Mouse (Mus musculus) small intestine, adult 2 months (tissue): ENCODE data around the gene Fermt3.

ENCODE experiments used
- CTCF ChIP-seq: fragments of 200-500 bp; IDR thresholded peaks from 2 replicates; pipeline ENCODE4 v1.5.1; 2012; ENCODE audit warnings: low read depth, mild to moderate bottlenecking, control low read depth, inconsistent platforms, low read length, moderate library complexity, mixed read lengths; ENCODE audit not compliant: insufficient replicate concordance, insufficient read length; ENCODE audit errors: extremely low read depth
- POLR2A ChIP-seq: fragments of 200-500 bp; IDR thresholded peaks from 2 replicates; pipeline ENCODE4 v1.6.1; 2012; ENCODE audit warnings: low read depth, mild to moderate bottlenecking, control low read depth, inconsistent platforms, low read length, moderate library complexity

GRCm38 (mm10) chr19:6987904-6988285, 31.4 kb downstream of the Fermt3 start:
- TF ChIP-seq POLR2A (no peak), CTCF (no peak)
